Mouse (Mus musculus) c-Kit-negative CD71-positive TER-119-positive erythroid progenitor cells, embryonic 14.5 days (primary cell): ENCODE data around the gene Cdc42ep5.
"Not testable (repeated sequence)": the region's sequence is repeated elsewhere in the genome, so short reads cannot be mapped to it uniquely, and the experiment has no call there.

Experiments
- DNase-seq: peaks from one replicate; pipeline ENCODE4 v3.0.0-alpha.2; 2013; ENCODE audit warnings: low read depth, low spot score

The Cdc42ep5 gene

GRCm38 (mm10) chr7:4164090-4164910 lies at the start of gene Cdc42ep5:
Cdc42ep5 (minus strand) TSS chr7:4164860.
- DNase-seq, result no peak

DNA sequence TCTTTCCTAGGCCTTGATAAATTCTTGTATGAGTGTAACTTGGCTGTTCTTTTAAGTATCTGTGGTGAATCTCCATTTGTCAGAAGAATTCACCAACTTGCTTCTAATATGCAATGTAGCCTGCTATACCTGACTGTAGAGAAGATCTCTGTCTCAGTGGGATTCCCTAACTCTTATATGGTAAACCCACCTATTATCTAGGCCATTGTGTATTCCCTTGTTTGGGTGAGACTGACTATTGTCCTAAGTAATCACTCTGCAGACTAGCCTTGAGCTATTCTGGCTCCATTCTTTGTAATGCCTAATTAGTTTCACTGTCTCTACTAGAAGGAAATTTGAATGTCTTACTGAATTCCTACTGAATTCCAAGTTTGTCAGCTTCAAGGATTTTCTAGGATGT lies 48.8 kb upstream of the Cdc42ep5 start:
- not testable (repeated sequence) for DNase-seq

- DNase-seq, result no peak
Measured at GRCm38 (mm10) chr7:4208626-4209025, 44.0 kb upstream of the Cdc42ep5 start.

DNA sequence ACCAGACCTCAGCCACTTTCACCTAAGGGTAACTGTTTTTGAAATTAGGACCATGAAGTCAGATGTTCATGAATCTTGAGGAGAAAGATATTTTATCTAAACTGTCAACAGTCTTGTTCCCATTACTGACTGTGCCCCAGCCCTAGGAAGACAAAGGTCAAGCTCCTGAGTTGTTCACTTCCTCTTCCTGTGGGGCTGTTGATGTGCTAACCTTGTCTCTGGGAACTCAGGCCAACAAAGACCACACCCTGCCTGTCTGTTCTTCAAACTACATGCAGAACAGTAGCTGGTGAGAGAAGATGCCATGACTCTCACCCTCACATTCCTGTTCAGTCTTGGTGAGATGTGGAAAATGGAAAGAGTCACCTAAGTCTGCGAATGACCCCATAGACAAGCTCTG lies 42.5 kb upstream of the Cdc42ep5 start:
- DNase-seq, result no peak

GRCm38 (mm10) chr7:4178438-4178837 lies 13.8 kb upstream of the Cdc42ep5 start:
- no peak for DNase-seq

- no peak for DNase-seq
Measured at GRCm38 (mm10) chr7:4170193-4170938, 5.7 kb upstream of the Cdc42ep5 start.

- DNase-seq, result no peak
Measured at GRCm38 (mm10) chr7:4167098-4167497, 2.4 kb upstream of the Cdc42ep5 start.

DNA sequence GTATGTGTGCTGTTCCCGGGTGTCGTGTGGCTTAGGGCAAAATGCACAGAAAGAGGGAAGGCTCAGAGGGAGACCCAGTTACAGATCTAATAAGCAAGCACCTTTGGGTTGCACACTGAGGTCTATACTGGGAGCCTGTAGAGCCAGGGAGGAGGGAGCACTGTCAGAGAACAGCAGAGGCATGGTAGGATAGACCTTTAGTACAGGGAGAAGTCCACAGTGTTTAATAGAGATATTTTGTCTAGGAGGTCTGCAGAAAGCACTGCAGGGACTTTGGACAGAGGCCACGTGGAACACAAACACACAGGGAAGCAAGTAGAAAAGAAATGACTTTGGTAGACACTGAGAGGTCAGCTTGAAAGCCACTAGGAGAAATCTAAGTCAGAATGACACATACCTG lies 626 bp upstream of the Cdc42ep5 start:
- DNase-seq, result no peak

DNA sequence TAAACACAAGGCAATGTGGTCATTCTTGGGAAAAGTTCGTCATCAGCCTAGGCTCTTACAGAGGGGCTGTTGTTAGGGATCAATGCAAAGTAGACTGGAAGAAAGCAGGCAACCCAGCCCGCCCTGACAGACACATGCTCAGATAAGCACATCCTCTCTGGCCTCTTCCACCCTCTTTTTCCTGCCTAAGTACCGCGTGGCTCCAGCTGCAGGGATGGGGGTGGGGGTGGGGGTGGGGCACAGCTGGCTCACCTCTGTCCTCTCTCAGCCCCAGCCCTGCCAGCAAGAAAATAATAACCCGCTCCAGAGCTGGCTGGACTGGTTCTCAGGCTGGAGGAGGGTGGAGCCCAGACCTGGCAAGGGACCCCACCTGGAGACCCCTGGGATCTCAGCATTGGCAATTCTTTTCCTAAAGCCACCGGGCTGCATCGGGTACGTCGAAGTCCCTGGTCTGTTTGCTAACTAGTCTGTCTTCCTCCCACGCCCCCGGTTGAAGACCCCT lies 1.0 kb downstream of the Cdc42ep5 start:
- DNase-seq, result no peak

- not testable (repeated sequence) for DNase-seq
Measured at GRCm38 (mm10) chr7:4161596-4161995, 3.1 kb downstream of the Cdc42ep5 start.

GRCm38 (mm10) chr7:4154976-4155375 lies 9.7 kb downstream of the Cdc42ep5 start:
- no peak for DNase-seq

- no peak for DNase-seq
Measured at GRCm38 (mm10) chr7:4154356-4154755, 10.3 kb downstream of the Cdc42ep5 start.

GRCm38 (mm10) chr7:4151241-4151640 lies 13.4 kb downstream of the Cdc42ep5 start:
- no peak for DNase-seq

- DNase-seq, result no peak
Measured at GRCm38 (mm10) chr7:4150811-4151221, 13.8 kb downstream of the Cdc42ep5 start.

GRCm38 (mm10) chr7:4150059-4150541 lies 14.6 kb downstream of the Cdc42ep5 start, which contains the start of gene Leng9:
Leng9 (minus strand) TSS chr7:4150374.
- no peak for DNase-seq

GRCm38 (mm10) chr7:4149209-4150054 lies 15.2 kb downstream of the Cdc42ep5 start:
- peak; percentile 57 for DNase-seq

GRCm38 (mm10) chr7:4148341-4149208 lies 16.1 kb downstream of the Cdc42ep5 start:
- DNase-seq, result no peak

DNA sequence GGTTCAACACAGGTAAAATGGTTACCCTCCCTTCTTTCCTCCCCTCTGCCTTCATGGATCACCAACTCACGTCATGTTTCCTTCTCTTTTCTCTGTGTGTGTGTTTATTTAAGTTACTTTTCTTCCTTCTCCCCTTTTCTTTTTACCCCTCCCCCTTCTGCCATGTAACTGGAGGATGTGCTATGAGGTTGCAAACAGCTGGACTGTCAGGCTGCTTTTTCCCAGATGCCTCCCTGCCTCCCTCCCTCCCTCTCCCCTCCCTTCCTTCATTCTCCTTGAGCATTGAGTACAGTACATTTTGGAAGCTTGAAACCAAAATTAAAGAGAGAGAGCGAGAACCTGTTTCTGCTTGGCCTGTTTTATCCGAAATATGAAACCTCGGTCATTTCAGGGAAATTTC lies 16.8 kb downstream of the Cdc42ep5 start:
- no peak for DNase-seq

DNA sequence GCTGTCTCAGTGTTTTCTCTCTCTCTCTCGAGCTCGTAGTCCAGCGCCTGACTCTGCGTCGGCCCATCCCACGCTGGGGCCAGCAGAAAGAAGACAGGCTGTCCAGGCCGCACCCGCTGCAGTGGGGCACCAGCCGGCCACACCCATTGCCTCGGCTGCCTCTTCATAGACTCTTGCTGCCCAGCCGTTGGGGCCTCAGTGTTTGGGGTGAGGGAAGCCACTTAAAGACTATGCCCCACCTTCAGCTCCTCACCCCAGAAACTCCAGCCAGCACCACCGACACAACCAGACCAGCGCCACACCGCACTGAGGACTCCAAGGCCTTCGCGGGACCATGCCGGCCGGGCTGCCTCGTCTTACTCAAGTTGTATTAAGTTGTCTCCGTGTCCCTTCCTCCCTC lies 17.3 kb downstream of the Cdc42ep5 start:
- DNase-seq, result no peak
